Mouse (Mus musculus): ENCODE data around the gene Zfp455. TPM values are rescaled to one million over a fixed set of nuclear protein-coding genes. Genes with fewer than 3 reads are reported as not detected.

The Zfp455 gene
- total and polyA plus RNA-seq, 3 experiments = 2.3 to 5.6 (median 3.3) TPM

DNA sequence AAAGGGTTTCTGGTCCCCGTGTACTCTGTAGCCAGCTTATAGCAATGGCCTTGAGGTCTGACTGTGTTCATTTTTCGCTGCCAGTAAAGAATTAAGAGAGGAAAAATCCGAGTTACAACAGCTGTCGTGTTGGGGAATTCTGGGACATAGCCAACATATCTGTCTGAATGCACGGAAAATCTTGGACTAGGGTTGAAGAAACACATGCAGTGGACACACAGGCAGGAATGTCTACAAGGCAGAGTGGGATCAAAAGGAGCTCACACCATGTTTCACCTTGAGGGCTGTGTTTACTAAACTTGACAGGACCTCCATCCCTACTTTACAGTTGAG is 20.6 kb upstream of the Zfp455 start:
- peaks cover 2 to 16% of the 10 kb centered on the region in 2 experiments; a peak in 3 of 4 replicates for H3K4me1 ChIP-seq (ENCODE audit: control insufficient read depth in 1 of 2, insufficient read depth in 2 of 2)
- peaks cover 21% of the 10 kb centered on the region in 2 experiments for H3K36me3 ChIP-seq (replicated peaks in 1 of 2; ENCODE audit: control insufficient read depth in 1 of 2, insufficient read depth in 1 of 2, low read length in 1 of 2)
- H3K4me2 ChIP-seq (ENCODE audit: insufficient read depth, low read depth, poor library complexity, severe bottlenecking) = peak overlapping the region; percentile 87
- no peak for TF ChIP-seq ELF1 (IDR thresholded peaks at IDR 0.05; ENCODE audit: low read depth, low read length)
- TF ChIP-seq TCF12 (IDR thresholded peaks at IDR 0.05; ENCODE audit: low read depth, low read length) = no peak
- no peak for TF ChIP-seq JUN (IDR thresholded peaks at IDR 0.05; ENCODE audit: insufficient read depth, low read depth, low read length)
- no peak for TF ChIP-seq NRF1 (IDR thresholded peaks at IDR 0.05; ENCODE audit: low read depth, low read length)
- no peak for TF ChIP-seq UBTF (IDR thresholded peaks at IDR 0.05; ENCODE audit: low read depth, low read length)
- TF ChIP-seq RAD21 (IDR thresholded peaks at IDR 0.05; ENCODE audit: low read depth, low read length) = no peak
- TF ChIP-seq JUND (conservative IDR thresholded peaks at IDR 0.05; ENCODE audit: low read depth, low read length) = no peak
- DNase-seq (ENCODE audit: extremely low read depth) = no peak
- H3K9ac ChIP-seq (ENCODE audit: insufficient read depth, low read depth) = peak overlapping the region; percentile 93
- H3K79me2 ChIP-seq (replicated peaks; ENCODE audit: control insufficient read depth, extremely low read depth, insufficient read depth, poor library complexity, severe bottlenecking) = peaks cover 23% of the 10 kb centered on the region; the same call in 1 of the 2 replicates
- dilution Hi-C loops (cut with MboI; ENCODE audit: extremely low pct_ligation_motif_present, extremely low pct_unique_long_range_greater_than_20kb, low sequenced_read_pairs) = no loop called here
- no peaks in the 10 kb centered on the region for H3K27me3 ChIP-seq (replicated peaks)
- H3K27ac ChIP-seq (ENCODE audit: insufficient read depth, low read depth) = no peak overlapping the region
- peak overlapping the region; percentile 63 to 93 (median 84) for H3K4me3 ChIP-seq (replicated peaks in 1 of 3; ENCODE audit: low read depth in 2 of 3, low read length in 2 of 3, poor library complexity in 1 of 3)
- in situ Hi-C loops (cut with MboI; ENCODE audit: low pct_ligation_motif_present, low pct_unique_long_range_greater_than_20kb, low sequenced_read_pairs) = no loop called here
- H3K9me3 ChIP-seq (replicated peaks; ENCODE audit: low read length) = no peaks in the 10 kb centered on the region

DNA sequence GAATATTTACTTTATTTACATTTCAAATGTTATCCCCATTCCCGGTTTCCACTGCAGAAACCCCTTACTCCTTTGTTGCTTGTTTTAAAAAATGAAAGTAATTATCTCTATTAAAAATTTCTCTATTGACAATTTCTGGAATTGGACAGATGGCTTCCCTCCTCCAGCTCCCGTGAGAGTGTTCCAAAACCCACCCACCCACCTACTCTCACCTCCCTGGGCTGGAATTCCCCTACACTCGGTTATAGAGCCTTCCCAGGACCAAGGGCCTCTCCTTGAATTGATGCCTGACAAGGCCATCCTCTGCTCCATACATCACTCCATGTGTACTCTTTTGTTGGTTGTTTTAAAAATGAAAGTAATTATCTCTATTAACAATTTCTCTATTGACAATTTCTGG is 7.3 kb downstream of the Zfp455 start:
- dilution Hi-C loops (cut with MboI; ENCODE audit: extremely low pct_ligation_motif_present, extremely low pct_unique_long_range_greater_than_20kb, low sequenced_read_pairs) = no loop called here
- in situ Hi-C loops (cut with MboI; ENCODE audit: low pct_ligation_motif_present, low pct_unique_long_range_greater_than_20kb, low sequenced_read_pairs) = no loop called here
- no peak overlapping the region for H3K4me2 ChIP-seq (ENCODE audit: insufficient read depth, low read depth, poor library complexity, severe bottlenecking)
- no peak overlapping the region for H3K4me3 ChIP-seq (replicated peaks in 1 of 3; ENCODE audit: low read depth in 2 of 3, low read length in 2 of 3, poor library complexity in 1 of 3)
- DNase-seq (ENCODE audit: extremely low read depth) = no peak
- H3K4me1 ChIP-seq (ENCODE audit: control insufficient read depth in 1 of 2, insufficient read depth in 2 of 2) = no peaks in the 10 kb centered on the region
- H3K27me3 ChIP-seq (replicated peaks) = no peaks in the 10 kb centered on the region
- no peak for TF ChIP-seq JUND (conservative IDR thresholded peaks at IDR 0.05; ENCODE audit: low read depth, low read length)
- TF ChIP-seq SIN3A (IDR thresholded peaks at IDR 0.05; ENCODE audit: low read length) = no peak
- no peak for TF ChIP-seq POLR2A (IDR thresholded peaks at IDR 0.05; ENCODE audit: low read depth, low read length)
- TF ChIP-seq ZNF384 (IDR thresholded peaks at IDR 0.05; ENCODE audit: low read depth, low read length) = no peak
- no peak for TF ChIP-seq JUN (IDR thresholded peaks at IDR 0.05; ENCODE audit: insufficient read depth, low read depth, low read length)
- H3K9ac ChIP-seq (ENCODE audit: insufficient read depth, low read depth) = no peak overlapping the region
- H3K79me2 ChIP-seq (replicated peaks; ENCODE audit: control insufficient read depth, extremely low read depth, insufficient read depth, poor library complexity, severe bottlenecking) = no peaks in the 10 kb centered on the region
- H3K9me3 ChIP-seq (replicated peaks; ENCODE audit: low read length) = no peaks in the 10 kb centered on the region
- H3K36me3 ChIP-seq (replicated peaks in 1 of 2; ENCODE audit: control insufficient read depth in 1 of 2, insufficient read depth in 1 of 2, low read length in 1 of 2) = peaks cover 9 to 26% of the 10 kb centered on the region in 2 experiments
- H3K27ac ChIP-seq (ENCODE audit: insufficient read depth, low read depth) = no peak overlapping the region

DNA sequence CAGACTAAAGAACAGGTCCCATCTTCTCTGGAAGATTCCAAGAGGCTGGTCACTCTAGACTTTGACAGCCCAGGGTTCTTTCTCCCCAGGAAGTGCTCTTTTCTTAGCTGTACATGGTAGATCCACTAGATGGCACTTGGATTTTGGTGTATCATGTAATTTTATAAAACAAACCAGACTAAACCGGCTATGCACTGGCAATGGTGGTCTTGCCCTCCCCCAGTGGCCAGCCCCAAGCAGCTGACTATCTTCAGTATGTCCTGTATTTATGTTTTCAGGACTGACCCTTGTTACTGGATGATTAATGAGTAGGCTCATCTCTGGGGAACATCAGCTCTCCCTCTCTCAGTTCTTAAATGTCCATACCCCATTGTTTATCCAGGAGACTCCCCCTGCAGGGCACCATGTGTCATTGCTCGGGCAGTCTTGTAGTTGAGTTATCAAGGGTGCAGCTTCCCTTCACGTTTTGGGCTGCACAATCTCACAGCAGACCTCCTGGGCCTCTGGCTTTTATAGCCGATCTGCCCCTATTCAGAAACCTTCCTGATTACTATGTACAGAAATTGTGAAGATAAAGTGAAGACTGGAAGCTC is 19.8 kb downstream of the Zfp455 start:
- H3K4me2 ChIP-seq (ENCODE audit: insufficient read depth, low read depth, poor library complexity, severe bottlenecking) = no peak overlapping the region
- H3K4me3 ChIP-seq (replicated peaks in 1 of 3; ENCODE audit: low read depth in 2 of 3, low read length in 2 of 3, poor library complexity in 1 of 3) = no peak overlapping the region
- H3K27ac ChIP-seq (ENCODE audit: insufficient read depth, low read depth) = no peak overlapping the region
- DNase-seq (ENCODE audit: extremely low read depth) = peak; percentile 66
- H3K79me2 ChIP-seq (replicated peaks; ENCODE audit: control insufficient read depth, extremely low read depth, insufficient read depth, poor library complexity, severe bottlenecking) = no peaks in the 10 kb centered on the region
- peak; percentile 65 to 72 for TF ChIP-seq CTCF (conservative IDR thresholded peaks at IDR 0.05 in 1 of 2, IDR thresholded peaks at IDR 0.05 in 1 of 2; ENCODE audit: low read depth in 2 of 2, low read length in 2 of 2)
- no peak for TF ChIP-seq MAX (IDR thresholded peaks at IDR 0.05; ENCODE audit: low read length)
- no peak for TF ChIP-seq ZMIZ1 (IDR thresholded peaks at IDR 0.05; ENCODE audit: low read depth, low read length)
- peak; percentile 34 for TF ChIP-seq SMC3 (IDR thresholded peaks at IDR 0.05; ENCODE audit: low read depth, low read length)
- no peak for TF ChIP-seq EP300 (IDR thresholded peaks at IDR 0.05; ENCODE audit: low read length)
- TF ChIP-seq MAZ (IDR thresholded peaks at IDR 0.05; ENCODE audit: low read depth, low read length) = no peak
- peak; percentile 38 for TF ChIP-seq RAD21 (IDR thresholded peaks at IDR 0.05; ENCODE audit: low read depth, low read length)
- H3K4me1 ChIP-seq (ENCODE audit: control insufficient read depth in 1 of 2, insufficient read depth in 2 of 2) = peaks cover 0 to 6% of the 10 kb centered on the region in 2 experiments; a peak in 1 of 4 replicates
- no peaks in the 10 kb centered on the region for H3K27me3 ChIP-seq (replicated peaks)
- no peaks in the 10 kb centered on the region for H3K36me3 ChIP-seq (replicated peaks in 1 of 2; ENCODE audit: control insufficient read depth in 1 of 2, insufficient read depth in 1 of 2, low read length in 1 of 2)
- no peak overlapping the region for H3K9ac ChIP-seq (ENCODE audit: insufficient read depth, low read depth)
- in situ Hi-C loops (cut with MboI; ENCODE audit: low pct_ligation_motif_present, low pct_unique_long_range_greater_than_20kb, low sequenced_read_pairs) = no loop called here
- dilution Hi-C loops (cut with MboI; ENCODE audit: extremely low pct_ligation_motif_present, extremely low pct_unique_long_range_greater_than_20kb, low sequenced_read_pairs) = no loop called here
- H3K9me3 ChIP-seq (replicated peaks; ENCODE audit: low read length) = peaks cover 3% of the 10 kb centered on the region

Measured in CH12.LX (cell line).